Comparison of ENCODE assay signal across 1 mouse cellular context in the genomic region with DNA sequence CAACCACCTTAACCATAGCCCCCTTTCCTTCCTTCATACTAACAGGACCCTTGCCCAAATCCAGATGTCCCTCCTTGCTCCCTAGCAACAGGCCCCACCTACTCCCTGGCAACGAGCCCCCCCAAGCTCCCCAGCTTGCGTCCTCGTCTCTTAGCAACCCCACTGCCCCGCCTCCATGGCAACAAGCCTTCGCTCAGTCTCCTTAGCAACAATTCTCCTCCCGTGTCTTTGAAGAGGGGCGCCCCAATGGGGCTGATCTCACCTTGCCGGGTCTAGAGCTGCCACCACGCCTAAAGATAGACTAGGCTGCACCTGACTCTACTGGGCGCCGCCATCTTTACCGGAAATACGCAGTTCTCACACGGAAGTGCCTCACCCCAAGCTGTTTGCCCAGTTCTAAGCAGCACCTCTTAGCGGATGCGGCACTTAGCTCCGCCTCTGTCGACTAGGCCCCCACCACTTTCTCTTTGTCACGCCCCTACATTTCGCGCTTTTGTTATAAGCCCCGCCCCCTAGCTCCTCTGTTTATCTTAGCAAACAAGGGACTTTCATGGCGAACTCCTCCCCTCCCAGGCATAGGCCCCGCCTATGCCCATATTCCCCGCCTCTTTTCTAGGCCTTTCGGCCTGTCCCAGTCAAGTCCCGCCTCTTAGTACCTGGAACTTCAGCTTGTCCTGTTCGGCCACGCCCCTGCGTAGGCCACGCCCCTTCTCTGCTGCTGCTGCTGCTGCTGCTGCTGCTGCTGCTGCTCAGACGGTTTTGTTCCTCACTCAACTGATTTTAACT.
TF ChIP-seq lines count a peak whose summit lies in the region.

TSS of gene Hspbp1 (minus strand) at position 437 of the 786 bp plus-strand sequence.

TF ChIP-seq in MEL, 35 proteins besides CTCF, POLR2A, EP300 and RAD21 (continued from another document):
- TF ChIP-seq JUND (IDR thresholded peaks at IDR 0.05; ENCODE audit: low read depth, low read length) (no peak), MYB (IDR thresholded peaks at IDR 0.05; ENCODE audit: low read depth, low read length) (no peak), GABPA (IDR thresholded peaks at IDR 0.05; ENCODE audit: low read depth, low read length) (no peak), MAX (IDR thresholded peaks at IDR 0.05; ENCODE audit: low read length) (peak; percentile 89), ZMIZ1 (IDR thresholded peaks at IDR 0.05; ENCODE audit: low read depth, low read length) (no peak), MYC (IDR thresholded peaks at IDR 0.05; ENCODE audit: low read depth, low read length) (peak; percentile 96), ETS1 (IDR thresholded peaks at IDR 0.05; ENCODE audit: low read depth, low read length) (0 out of 2 replicates have a peak, but pooled peaks have one; percentile 10), MAZ (IDR thresholded peaks at IDR 0.05; ENCODE audit: low read depth, low read length) (0 out of 2 replicates have a peak, but pooled peaks have one; percentile 62), MXI1 (IDR thresholded peaks at IDR 0.05; ENCODE audit: low read depth, low read length) (peak; percentile 99), POLR2AphosphoS2 (IDR thresholded peaks at IDR 0.05; ENCODE audit: low read length) (no peak), SMC3 (IDR thresholded peaks at IDR 0.05; ENCODE audit: low read depth, low read length) (no peak), TCF12 (IDR thresholded peaks at IDR 0.05; ENCODE audit: low read depth, low read length) (no peak), CHD1 (IDR thresholded peaks at IDR 0.05; ENCODE audit: low read depth, low read length) (no peak), UBTF (IDR thresholded peaks at IDR 0.05; ENCODE audit: borderline replicate concordance, insufficient read depth, low read depth, low read length) (no peak), ZC3H11A (IDR thresholded peaks at IDR 0.05; ENCODE audit: low read depth, low read length) (no peak)
TF ChIP-seq in MEL: peak in this region for 14.
